Mouse (Mus musculus) cerebellum, postnatal 4 days (tissue): ENCODE data around the gene Rprd2.
"Not testable (repeated sequence)": the region's sequence is repeated elsewhere in the genome, so short reads cannot be mapped to it uniquely, and the experiment has no call there.

Experiments
- DNase-seq, 2 experiments: peaks; one replicate each; pipeline ENCODE4 v3.0.0; 2022; ENCODE audit warnings: low spot score in 2 of 2, mixed read lengths in 1 of 2

The Rprd2 gene

GRCm38 (mm10) chr3:95818026-95818511, 594 bp downstream of the Rprd2 start:
- DNase-seq, result peak in 1 of 2 experiments; percentile 22

- DNase-seq, result no peak
Measured at GRCm38 (mm10) chr3:95816681-95817080, 2.0 kb downstream of the Rprd2 start.

- no peak for DNase-seq
Measured at GRCm38 (mm10) chr3:95808384-95808783, 10.3 kb downstream of the Rprd2 start.

GRCm38 (mm10) chr3:95807630-95808029, 11.0 kb downstream of the Rprd2 start:
- not testable (repeated sequence) for DNase-seq

- no peak for DNase-seq
Measured at GRCm38 (mm10) chr3:95806677-95807076, 12.0 kb downstream of the Rprd2 start.

- no peak for DNase-seq
Measured at GRCm38 (mm10) chr3:95803851-95804250, 14.8 kb downstream of the Rprd2 start.

GRCm38 (mm10) chr3:95798756-95799155, 19.9 kb downstream of the Rprd2 start:
- DNase-seq, result no peak

- DNase-seq, result no peak
Measured at GRCm38 (mm10) chr3:95794299-95794698, 24.4 kb downstream of the Rprd2 start.

GRCm38 (mm10) chr3:95793662-95794061, 25.0 kb downstream of the Rprd2 start:
- DNase-seq, result no peak

- no peak for DNase-seq
Measured at GRCm38 (mm10) chr3:95785501-95785900, 33.2 kb downstream of the Rprd2 start.

- no peak for DNase-seq
Measured at GRCm38 (mm10) chr3:95771985-95772384, 46.7 kb downstream of the Rprd2 start.

- DNase-seq, result no peak
Measured at GRCm38 (mm10) chr3:95765534-95765933, 53.1 kb downstream of the Rprd2 start.

GRCm38 (mm10) chr3:95763811-95764210, 54.9 kb downstream of the Rprd2 start:
- no peak for DNase-seq

- DNase-seq, result no peak
Measured at GRCm38 (mm10) chr3:95762961-95763360, 55.7 kb downstream of the Rprd2 start.

GRCm38 (mm10) chr3:95761771-95762170, 56.9 kb downstream of the Rprd2 start:
- DNase-seq, result no peak

GRCm38 (mm10) chr3:95760656-95761055, 58.0 kb downstream of the Rprd2 start:
- no peak for DNase-seq

- DNase-seq, result no peak
Measured at GRCm38 (mm10) chr3:95760106-95760505, 58.6 kb downstream of the Rprd2 start, which contains the start of gene Tars2. Gene Tars2 (minus strand): TSS chr3:95760206.

- DNase-seq, result no peak
Measured at GRCm38 (mm10) chr3:95758467-95759218, 60.0 kb downstream of the Rprd2 start.

GRCm38 (mm10) chr3:95756808-95757207, 61.9 kb downstream of the Rprd2 start:
- DNase-seq, result no peak

- peak; percentile 89 to 92 for DNase-seq
Measured at GRCm38 (mm10) chr3:95754345-95755206, 64.1 kb downstream of the Rprd2 start.

- no peak for DNase-seq
Measured at GRCm38 (mm10) chr3:95752935-95753334, 65.7 kb downstream of the Rprd2 start.

GRCm38 (mm10) chr3:95740406-95740805, 78.3 kb downstream of the Rprd2 start:
- no peak for DNase-seq
